Mouse (Mus musculus): Measurements from ENCODE around the gene Rdh19. TPM values are rescaled to one million over a fixed set of nuclear protein-coding genes. Genes with fewer than 3 reads are reported as not detected.

Rdh19 gene
- total and polyA plus RNA-seq, 2 experiments from 2014 or later = not detected

- H3K9me3 ChIP-seq (ENCODE audit: low read length) = no peaks in the 10 kb centered on the region
- H3K4me1 ChIP-seq (ENCODE audit: insufficient read depth, low read length) = no peaks in the 10 kb centered on the region
- DNase-seq (ENCODE audit: low spot score) (no peak), ATAC-seq (ENCODE audit: low FRiP score) (no peak)
- H3K27me3 ChIP-seq (ENCODE audit: insufficient read depth, low read length) = no peaks in the 10 kb centered on the region
- no peak overlapping the region for H3K4me2 ChIP-seq (ENCODE audit: low read depth, low read length, poor library complexity, severe bottlenecking)
- TF ChIP-seq CTCF (IDR thresholded peaks at IDR 0.05) = no peak
- no peak overlapping the region for H3K9ac ChIP-seq (replicated peaks; ENCODE audit: low read length, poor library complexity, severe bottlenecking)
- H3K4me3 ChIP-seq (ENCODE audit: low read depth, low read length) = no peak overlapping the region
- no peak overlapping the region for H3K27ac ChIP-seq (ENCODE audit: low read depth, low read length)
- no peaks in the 10 kb centered on the region for H3K36me3 ChIP-seq (ENCODE audit: insufficient read depth, low read length)
- 77% methylated on average over 4 of the region's 4 CpGs for WGBS
Measured at GRCm38 (mm10) chr10:127901751-127902150, 52.0 kb downstream of the Rdh19 start.

- H3K36me3 ChIP-seq (ENCODE audit: insufficient read depth, low read length) = no peaks in the 10 kb centered on the region
- DNase-seq (ENCODE audit: low spot score) (no peak), ATAC-seq (ENCODE audit: low FRiP score) (no peak)
- WGBS = 59% methylated on average over 1 of the region's 1 CpGs
- H3K27ac ChIP-seq (ENCODE audit: low read depth, low read length) = no peak overlapping the region
- H3K9ac ChIP-seq (replicated peaks; ENCODE audit: low read length, poor library complexity, severe bottlenecking) = no peak overlapping the region
- H3K9me3 ChIP-seq (ENCODE audit: low read length) = no peaks in the 10 kb centered on the region
- no peaks in the 10 kb centered on the region for H3K4me1 ChIP-seq (ENCODE audit: insufficient read depth, low read length)
- no peak for TF ChIP-seq CTCF (IDR thresholded peaks at IDR 0.05)
- H3K4me3 ChIP-seq (ENCODE audit: low read depth, low read length) = no peak overlapping the region
- no peaks in the 10 kb centered on the region for H3K27me3 ChIP-seq (ENCODE audit: insufficient read depth, low read length)
- no peak overlapping the region for H3K4me2 ChIP-seq (ENCODE audit: low read depth, low read length, poor library complexity, severe bottlenecking)
Measured at GRCm38 (mm10) chr10:127903116-127903515, 53.4 kb downstream of the Rdh19 start.

GRCm38 (mm10) chr10:127904718-127905446 lies 55.2 kb downstream of the Rdh19 start:
- ATAC-seq (ENCODE audit: low FRiP score) (no peak), DNase-seq (ENCODE audit: low spot score) (peak; percentile 56)
- no peak for TF ChIP-seq CTCF (IDR thresholded peaks at IDR 0.05)
- H3K27ac ChIP-seq (ENCODE audit: low read depth, low read length) = no peak overlapping the region
- 62% methylated on average over 7 of the region's 7 CpGs for WGBS
- no peak overlapping the region for H3K4me2 ChIP-seq (ENCODE audit: low read depth, low read length, poor library complexity, severe bottlenecking)
- no peaks in the 10 kb centered on the region for H3K36me3 ChIP-seq (ENCODE audit: insufficient read depth, low read length)
- no peaks in the 10 kb centered on the region for H3K27me3 ChIP-seq (ENCODE audit: insufficient read depth, low read length)
- no peaks in the 10 kb centered on the region for H3K4me1 ChIP-seq (ENCODE audit: insufficient read depth, low read length)
- H3K9me3 ChIP-seq (ENCODE audit: low read length) = no peaks in the 10 kb centered on the region
- H3K4me3 ChIP-seq (ENCODE audit: low read depth, low read length) = no peak overlapping the region
- no peak overlapping the region for H3K9ac ChIP-seq (replicated peaks; ENCODE audit: low read length, poor library complexity, severe bottlenecking)

- Histone ChIP-seq H3K36me3 (ENCODE audit: insufficient read depth, low read length) (no peaks in the 10 kb centered on the region), H3K4me2 (ENCODE audit: low read depth, low read length, poor library complexity, severe bottlenecking) (no peak overlapping the region), H3K9ac (replicated peaks; ENCODE audit: low read length, poor library complexity, severe bottlenecking) (no peak overlapping the region), H3K27me3 (ENCODE audit: insufficient read depth, low read length) (no peaks in the 10 kb centered on the region), H3K27ac (ENCODE audit: low read depth, low read length) (no peak overlapping the region), H3K9me3 (ENCODE audit: low read length) (no peaks in the 10 kb centered on the region), H3K4me1 (ENCODE audit: insufficient read depth, low read length) (no peaks in the 10 kb centered on the region), H3K4me3 (ENCODE audit: low read depth, low read length) (no peak overlapping the region)
- ATAC-seq (ENCODE audit: low FRiP score) = no peak
- 65% methylated on average over 2 of the region's 2 CpGs for WGBS
- TF ChIP-seq CTCF (IDR thresholded peaks at IDR 0.05) = no peak
- no peak for DNase-seq (ENCODE audit: low spot score)
Measured at GRCm38 (mm10) chr10:127906138-127906537, 56.4 kb downstream of the Rdh19 start.

- Histone ChIP-seq H3K4me2 (ENCODE audit: low read depth, low read length, poor library complexity, severe bottlenecking) (no peak overlapping the region), H3K4me3 (ENCODE audit: low read depth, low read length) (no peak overlapping the region), H3K4me1 (ENCODE audit: insufficient read depth, low read length) (no peaks in the 10 kb centered on the region), H3K36me3 (ENCODE audit: insufficient read depth, low read length) (no peaks in the 10 kb centered on the region), H3K27ac (ENCODE audit: low read depth, low read length) (no peak overlapping the region), H3K27me3 (ENCODE audit: insufficient read depth, low read length) (no peaks in the 10 kb centered on the region), H3K9me3 (ENCODE audit: low read length) (no peaks in the 10 kb centered on the region), H3K9ac (replicated peaks; ENCODE audit: low read length, poor library complexity, severe bottlenecking) (no peak overlapping the region)
- TF ChIP-seq CTCF (IDR thresholded peaks at IDR 0.05) = no peak
- DNase-seq (ENCODE audit: low spot score) (no peak), ATAC-seq (ENCODE audit: low FRiP score) (no peak)
Measured at GRCm38 (mm10) chr10:127907386-127907951, 57.7 kb downstream of the Rdh19 start.

Other genes starting within 250 kb of the Rdh19 start
- 297 and 319 TPM in 2 replicates for gene Lrp1, start 228.8 kb upstream of the Rdh19 start, total RNA-seq (2014; rRNA removed)
- gene Lrp1, start 228.8 kb upstream of the Rdh19 start, polyA plus RNA-seq (2015; fragmentation: Nextera tagmentation; extraction: Ambion mirVana) = 79.8 and 84.4 TPM in 2 replicates
- 6.1 and 10.2 TPM in 2 replicates for gene Stat6, start 206.9 kb upstream of the Rdh19 start, total RNA-seq (2014; rRNA removed)
- 3.9 and 4.3 TPM in 2 replicates for gene Stat6, start 206.9 kb upstream of the Rdh19 start, polyA plus RNA-seq (2015; fragmentation: Nextera tagmentation; extraction: Ambion mirVana)
- gene Nemp1, start 183.0 kb upstream of the Rdh19 start, total RNA-seq (2014; rRNA removed) = 3.2 and 3.7 TPM in 2 replicates
- gene Nemp1, start 183.0 kb upstream of the Rdh19 start, polyA plus RNA-seq (2015; fragmentation: Nextera tagmentation; extraction: Ambion mirVana) = 1.4 and 1.7 TPM in 2 replicates
- gene Nab2, start 181.4 kb upstream of the Rdh19 start, total RNA-seq (2014; rRNA removed) = 4.8 and 5.6 TPM in 2 replicates
- gene Nab2, start 181.4 kb upstream of the Rdh19 start, polyA plus RNA-seq (2015; fragmentation: Nextera tagmentation; extraction: Ambion mirVana) = 1.4 and 1.6 TPM in 2 replicates
- gene Myo1a, start 144.8 kb upstream of the Rdh19 start, total RNA-seq (2014; rRNA removed) = 0.57 and 0.77 TPM in 2 replicates
- 0.13 and 0.15 TPM in 2 replicates for gene Myo1a, start 144.8 kb upstream of the Rdh19 start, polyA plus RNA-seq (2015; fragmentation: Nextera tagmentation; extraction: Ambion mirVana)
- gene Tac2, start 125.5 kb upstream of the Rdh19 start, total RNA-seq (2014; rRNA removed) = 0.27 TPM in 1 of 2 replicates, not detected in the other
- gene Tac2, start 125.5 kb upstream of the Rdh19 start, polyA plus RNA-seq (2015; fragmentation: Nextera tagmentation; extraction: Ambion mirVana) = 2.0 and 4.5 TPM in 2 replicates
- gene Zbtb39, start 110.4 kb upstream of the Rdh19 start, total RNA-seq (2014; rRNA removed) = 13.6 and 15.2 TPM in 2 replicates
- 3.0 and 3.1 TPM in 2 replicates for gene Zbtb39, start 110.4 kb upstream of the Rdh19 start, polyA plus RNA-seq (2015; fragmentation: Nextera tagmentation; extraction: Ambion mirVana)
- 1.6 and 3.2 TPM in 2 replicates for gene Gpr182, start 98.2 kb upstream of the Rdh19 start, total RNA-seq (2014; rRNA removed)
- 1.8 and 2.7 TPM in 2 replicates for gene Gpr182, start 98.2 kb upstream of the Rdh19 start, polyA plus RNA-seq (2015; fragmentation: Nextera tagmentation; extraction: Ambion mirVana)
- 0.11 TPM in 1 of 2 replicates, not detected in the other for gene Rdh1, start 90.2 kb upstream of the Rdh19 start, total RNA-seq (2014; rRNA removed)
- 0.05 TPM in 1 of 2 replicates, not detected in the other for gene Rdh1, start 90.2 kb upstream of the Rdh19 start, polyA plus RNA-seq (2015; fragmentation: Nextera tagmentation; extraction: Ambion mirVana)
- 0.27 TPM in 1 of 2 replicates, not detected in the other for gene Rdh16f1, start 90.1 kb upstream of the Rdh19 start, total RNA-seq (2014; rRNA removed)
- not detected in 2 replicates for gene Rdh16f1, start 90.1 kb upstream of the Rdh19 start, polyA plus RNA-seq (2015; fragmentation: Nextera tagmentation; extraction: Ambion mirVana)
- gene Rdh9, start 73.5 kb upstream of the Rdh19 start, total RNA-seq (2014; rRNA removed) = 0.66 TPM in 1 of 2 replicates, not detected in the other
- 0.60 and 0.63 TPM in 2 replicates for gene Rdh9, start 73.5 kb upstream of the Rdh19 start, polyA plus RNA-seq (2015; fragmentation: Nextera tagmentation; extraction: Ambion mirVana)
- not detected in 2 replicates for gene Rdh16, start 48.8 kb upstream of the Rdh19 start, total RNA-seq (2014; rRNA removed)
- not detected in 2 replicates for gene Rdh16, start 48.8 kb upstream of the Rdh19 start, polyA plus RNA-seq (2015; fragmentation: Nextera tagmentation; extraction: Ambion mirVana)
- gene Rdh16f2, start 16.5 kb downstream of the Rdh19 start, total RNA-seq (2014; rRNA removed) = not detected in 2 replicates
- not detected in 2 replicates for gene Rdh16f2, start 16.5 kb downstream of the Rdh19 start, polyA plus RNA-seq (2015; fragmentation: Nextera tagmentation; extraction: Ambion mirVana)
- not detected in 2 replicates for gene Rdh7, start 38.9 kb downstream of the Rdh19 start, total RNA-seq (2014; rRNA removed)
- not detected in 2 replicates for gene Rdh7, start 38.9 kb downstream of the Rdh19 start, polyA plus RNA-seq (2015; fragmentation: Nextera tagmentation; extraction: Ambion mirVana)
- gene Sdr9c7, start 48.6 kb downstream of the Rdh19 start, total RNA-seq (2014; rRNA removed) = 0.99 TPM in 1 of 2 replicates, not detected in the other
- gene Sdr9c7, start 48.6 kb downstream of the Rdh19 start, polyA plus RNA-seq (2015; fragmentation: Nextera tagmentation; extraction: Ambion mirVana) = not detected in 2 replicates
- not detected in 2 replicates for gene Hsd17b6, start 157.7 kb downstream of the Rdh19 start, total RNA-seq (2014; rRNA removed)
- not detected in 2 replicates for gene Hsd17b6, start 157.7 kb downstream of the Rdh19 start, polyA plus RNA-seq (2015; fragmentation: Nextera tagmentation; extraction: Ambion mirVana)
- gene Prim1, start 165.2 kb downstream of the Rdh19 start, total RNA-seq (2014; rRNA removed) = 19.8 and 30.1 TPM in 2 replicates
- 33.5 and 33.6 TPM in 2 replicates for gene Prim1, start 165.2 kb downstream of the Rdh19 start, polyA plus RNA-seq (2015; fragmentation: Nextera tagmentation; extraction: Ambion mirVana)
- gene Naca, start 185.6 kb downstream of the Rdh19 start, total RNA-seq (2014; rRNA removed) = 415 and 452 TPM in 2 replicates
- gene Naca, start 185.6 kb downstream of the Rdh19 start, polyA plus RNA-seq (2015; fragmentation: Nextera tagmentation; extraction: Ambion mirVana) = 443 and 454 TPM in 2 replicates
- gene Ptges3, start 209.0 kb downstream of the Rdh19 start, total RNA-seq (2014; rRNA removed) = 109 and 117 TPM in 2 replicates
- 390 and 433 TPM in 2 replicates for gene Ptges3, start 209.0 kb downstream of the Rdh19 start, polyA plus RNA-seq (2015; fragmentation: Nextera tagmentation; extraction: Ambion mirVana)
- 4,011 and 6,126 TPM in 2 replicates for gene Atp5b, start 233.3 kb downstream of the Rdh19 start, total RNA-seq (2014; rRNA removed)
- gene Atp5b, start 233.3 kb downstream of the Rdh19 start, polyA plus RNA-seq (2015; fragmentation: Nextera tagmentation; extraction: Ambion mirVana) = 2,103 and 2,155 TPM in 2 replicates
- gene Baz2a, start 241.6 kb downstream of the Rdh19 start, total RNA-seq (2014; rRNA removed) = 14.0 and 17.3 TPM in 2 replicates
- gene Baz2a, start 241.6 kb downstream of the Rdh19 start, polyA plus RNA-seq (2015; fragmentation: Nextera tagmentation; extraction: Ambion mirVana) = 8.0 and 9.3 TPM in 2 replicates